Mouse (Mus musculus) kidney, postnatal 4 days (tissue): ENCODE results near the gene Dqx1.

ENCODE experiments used
- DNase-seq, 2 experiments: peaks; one replicate each; pipeline ENCODE4 v3.0.0; 2021; ENCODE audit warnings: mixed read lengths in 2 of 2

Dqx1 gene

DNA sequence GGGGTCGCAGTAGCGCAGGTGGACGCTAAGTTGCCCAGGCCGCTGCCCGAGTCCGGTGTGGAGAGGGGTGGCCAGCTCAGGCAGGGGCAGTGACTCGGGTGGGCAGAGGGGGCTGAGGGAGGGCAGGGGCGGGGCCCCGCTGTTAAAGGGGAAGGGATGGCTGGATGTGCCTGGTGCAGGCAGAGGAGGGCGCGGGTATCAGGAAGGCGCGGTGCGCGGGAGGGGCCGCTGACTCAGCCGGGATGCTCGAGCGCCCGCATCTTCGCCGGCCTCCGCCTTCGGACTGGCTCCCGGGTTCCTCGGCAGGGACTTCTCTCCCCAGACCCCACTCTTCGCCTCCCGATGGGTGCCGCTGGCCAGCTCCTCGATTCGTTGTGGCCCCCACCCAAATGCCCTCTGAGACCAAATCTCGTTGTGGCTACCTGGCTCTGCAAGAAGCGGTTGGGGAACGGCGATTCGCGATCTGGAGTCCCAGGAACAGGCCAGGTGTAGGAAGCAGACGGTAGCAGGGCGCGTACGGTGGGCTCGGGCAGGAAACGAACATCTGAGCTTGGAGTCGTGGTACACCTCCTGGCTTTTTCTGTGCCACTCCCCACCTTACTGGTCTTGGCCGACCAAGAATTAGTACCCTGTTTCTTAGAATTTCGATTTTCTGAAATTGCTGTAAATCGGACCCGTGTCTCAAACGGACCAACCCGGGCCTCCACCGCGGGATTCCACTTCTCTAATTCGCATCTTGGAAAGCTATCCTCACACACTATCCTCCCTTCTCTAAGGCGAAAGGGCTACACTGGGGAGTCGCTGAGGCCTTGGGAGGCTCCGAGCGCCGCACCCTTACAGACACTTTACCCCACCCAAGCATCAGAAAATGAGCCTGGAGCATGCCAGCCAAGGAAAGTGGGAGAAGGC is 12.9 kb downstream of the Dqx1 start:
- peak; percentile 46 to 71 for DNase-seq

- no peak for DNase-seq
Observed at GRCm38 (mm10) chr6:83071220-83071619, 13.6 kb downstream of the Dqx1 start.

DNA sequence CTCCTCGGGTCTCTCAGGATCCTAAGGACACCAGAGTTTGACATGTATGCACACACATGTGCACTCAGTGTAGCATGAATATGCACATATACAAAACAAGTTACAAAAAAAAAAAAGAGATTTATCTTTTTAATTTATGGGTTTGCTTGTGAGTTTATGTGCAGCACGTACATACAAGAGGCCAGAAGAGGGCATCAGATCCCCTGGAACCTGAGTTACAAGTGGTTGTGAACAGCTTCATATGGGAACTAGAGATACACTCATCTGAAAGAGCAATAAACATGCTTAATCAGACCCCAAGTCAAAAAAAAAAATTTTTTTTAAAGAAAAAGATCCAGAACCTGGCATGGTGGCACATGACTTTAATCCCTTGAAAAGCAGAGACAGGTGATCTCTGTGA is 17.3 kb downstream of the Dqx1 start:
- peak in 1 of 2 experiments; percentile 37 for DNase-seq

DNA sequence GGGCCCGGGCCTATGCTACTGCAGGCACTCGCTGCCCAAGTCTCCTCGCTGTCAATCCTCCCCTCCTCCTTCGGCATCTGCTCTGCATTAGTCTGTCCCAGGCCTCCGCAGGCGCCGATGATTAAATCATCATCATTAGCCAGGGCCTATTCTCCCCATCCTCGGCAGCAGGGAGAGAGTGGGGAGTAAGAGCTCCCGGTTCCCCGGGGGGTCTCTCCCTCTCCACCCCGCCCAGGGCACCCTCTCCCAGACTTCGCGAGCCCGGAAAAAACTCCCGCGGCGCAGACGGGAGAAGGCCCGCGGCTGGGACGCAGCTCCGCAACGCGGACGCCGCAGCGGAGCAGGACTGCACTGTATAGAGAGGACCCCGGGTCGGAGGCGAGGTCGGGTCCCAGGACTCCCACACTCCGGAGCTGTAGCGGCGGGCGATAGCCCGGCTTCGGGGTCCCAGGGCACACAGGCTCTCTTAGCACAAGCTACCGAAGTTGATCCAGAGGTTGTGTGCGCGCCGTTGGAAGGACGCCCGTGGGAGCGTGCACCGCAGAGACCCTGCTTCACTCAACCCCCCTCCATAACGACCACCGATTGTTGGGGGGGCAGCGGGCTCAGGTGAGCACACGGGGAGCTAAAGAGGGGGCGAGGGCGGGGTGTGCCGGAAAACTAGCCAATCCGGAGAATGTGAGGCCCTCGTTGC is 20.1 kb downstream of the Dqx1 start, which contains the start of gene Pcgf1:
Gene Pcgf1 (plus strand): TSS at position 240 of the 694 bp plus-strand sequence.
- DNase-seq: peak in 1 of 2 experiments; percentile 67

DNA sequence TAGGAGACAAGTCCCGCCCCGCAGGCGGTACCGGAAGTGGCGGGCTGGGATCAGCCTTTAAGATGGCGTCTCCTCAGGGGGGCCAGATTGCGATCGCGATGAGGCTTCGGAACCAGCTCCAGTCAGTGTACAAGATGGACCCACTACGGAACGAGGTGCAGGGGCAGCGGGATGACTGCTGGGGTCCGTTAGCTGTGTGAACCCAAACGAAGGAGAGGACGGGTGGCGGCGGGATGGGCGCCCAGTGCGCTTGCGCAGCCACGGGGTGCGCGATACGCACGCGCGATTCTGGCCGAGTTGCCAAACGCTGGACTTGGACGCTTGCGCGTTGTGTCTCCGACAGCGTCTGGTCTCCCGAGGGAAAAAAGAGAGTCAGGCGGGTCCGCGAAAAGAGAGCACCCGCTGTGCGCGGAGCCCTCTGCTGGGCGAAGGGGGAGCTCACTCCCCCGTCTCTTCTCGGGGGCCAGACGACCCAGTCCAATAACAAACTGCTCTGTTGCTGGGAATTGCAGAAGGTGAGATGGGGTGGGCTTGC is 20.7 kb downstream of the Dqx1 start:
- peak; percentile 100 for DNase-seq

DNA sequence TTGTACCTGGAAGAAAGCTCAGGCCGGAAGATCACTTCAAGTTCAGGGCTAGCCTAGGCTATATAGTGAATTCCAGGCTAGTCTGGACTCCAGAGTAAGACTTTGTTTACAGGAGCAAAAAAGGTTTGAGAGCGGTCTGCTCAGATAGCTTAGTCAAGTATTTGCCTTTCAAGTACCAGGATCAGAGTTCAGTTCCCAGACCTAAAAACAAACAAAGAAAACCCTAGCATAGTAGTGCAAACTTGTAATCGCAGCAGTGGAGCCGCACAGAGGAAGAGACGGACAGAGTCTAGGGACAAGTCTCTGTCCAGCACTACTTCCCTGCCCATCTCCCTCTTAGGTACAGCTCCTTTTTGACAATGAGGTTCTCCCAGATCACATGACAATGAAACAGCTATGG is 22.6 kb downstream of the Dqx1 start:
- DNase-seq: no peak

GRCm38 (mm10) chr6:83083497-83083896 is 25.9 kb downstream of the Dqx1 start:
- DNase-seq: no peak

DNA sequence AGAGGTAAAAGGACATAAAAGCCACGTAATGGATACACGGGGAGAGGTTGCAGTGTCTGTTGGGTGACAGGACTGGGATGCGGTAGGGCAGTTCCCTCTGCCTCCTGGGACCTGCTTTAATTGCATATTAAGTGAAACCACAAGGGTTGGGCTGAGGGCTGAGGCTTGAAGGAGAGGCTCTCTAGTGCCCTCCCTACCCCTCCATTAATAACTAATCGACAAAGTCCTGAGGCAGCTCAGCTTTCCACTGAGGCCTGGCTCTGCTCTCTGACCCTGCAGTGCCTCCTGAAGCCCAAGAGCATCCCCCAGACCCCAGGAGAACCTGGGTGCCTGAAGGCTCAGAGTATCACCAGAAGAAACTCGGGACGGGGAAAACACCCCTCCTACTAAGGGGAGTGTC is 26.8 kb downstream of the Dqx1 start:
- DNase-seq: peak; percentile 18 to 26

GRCm38 (mm10) chr6:83086121-83087035 is 28.7 kb downstream of the Dqx1 start, which contains the start of gene Lbx2:
Gene Lbx2 (plus strand): TSS chr6:83086367.
- peak; percentile 34 to 49 for DNase-seq

- DNase-seq: peak; percentile 44 to 64
Observed at GRCm38 (mm10) chr6:83087205-83087925, 29.7 kb downstream of the Dqx1 start.

GRCm38 (mm10) chr6:83087926-83088260 is 30.2 kb downstream of the Dqx1 start:
- no peak for DNase-seq

DNA sequence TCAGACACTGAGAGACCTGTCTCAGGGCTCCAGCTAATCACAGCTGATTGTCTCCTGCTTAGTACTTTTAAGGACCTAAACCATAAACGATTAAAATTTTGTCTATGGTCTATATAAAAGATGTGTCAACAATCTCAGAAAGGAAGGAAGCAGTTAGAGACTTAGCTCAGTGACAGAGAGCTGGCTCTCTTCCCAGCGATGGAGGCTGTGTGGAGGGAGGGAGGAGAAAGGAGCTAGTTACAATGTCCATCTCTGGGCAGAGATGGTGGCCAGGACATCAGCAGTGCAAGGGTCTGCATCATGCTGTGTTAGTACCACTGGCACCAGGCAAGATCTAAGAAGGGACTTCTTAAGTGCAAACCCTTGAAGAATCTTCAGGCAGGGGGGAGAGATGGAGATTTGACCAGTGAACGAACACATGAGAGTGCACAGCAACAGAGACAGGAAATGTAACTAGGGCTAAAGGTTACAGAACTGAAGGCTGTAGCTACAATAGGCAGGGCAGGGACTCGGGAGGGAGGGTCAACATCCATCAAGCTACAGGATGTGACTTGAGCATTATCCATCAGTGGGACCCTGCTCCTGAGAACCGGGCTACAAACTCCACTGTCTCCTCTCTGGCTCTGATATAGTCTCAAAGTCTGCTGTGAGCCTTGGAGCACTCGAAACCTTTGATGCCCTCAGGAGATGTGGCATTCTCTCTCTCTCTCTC is 34.9 kb downstream of the Dqx1 start:
- peak; percentile 71 to 75 for DNase-seq

GRCm38 (mm10) chr6:83095968-83096367 is 38.3 kb downstream of the Dqx1 start:
- no peak for DNase-seq

- DNase-seq: peak in 1 of 2 experiments; percentile 37
Observed at GRCm38 (mm10) chr6:83098411-83098810, 40.8 kb downstream of the Dqx1 start.

GRCm38 (mm10) chr6:83101316-83101687 is 43.7 kb downstream of the Dqx1 start, which contains the start of the genes Ccdc142 and Gm42688:
Gene Ccdc142 (plus strand): TSS chr6:83101601.
Gene Gm42688 (plus strand): TSS chr6:83101617.
- peak; percentile 90 to 95 for DNase-seq

DNA sequence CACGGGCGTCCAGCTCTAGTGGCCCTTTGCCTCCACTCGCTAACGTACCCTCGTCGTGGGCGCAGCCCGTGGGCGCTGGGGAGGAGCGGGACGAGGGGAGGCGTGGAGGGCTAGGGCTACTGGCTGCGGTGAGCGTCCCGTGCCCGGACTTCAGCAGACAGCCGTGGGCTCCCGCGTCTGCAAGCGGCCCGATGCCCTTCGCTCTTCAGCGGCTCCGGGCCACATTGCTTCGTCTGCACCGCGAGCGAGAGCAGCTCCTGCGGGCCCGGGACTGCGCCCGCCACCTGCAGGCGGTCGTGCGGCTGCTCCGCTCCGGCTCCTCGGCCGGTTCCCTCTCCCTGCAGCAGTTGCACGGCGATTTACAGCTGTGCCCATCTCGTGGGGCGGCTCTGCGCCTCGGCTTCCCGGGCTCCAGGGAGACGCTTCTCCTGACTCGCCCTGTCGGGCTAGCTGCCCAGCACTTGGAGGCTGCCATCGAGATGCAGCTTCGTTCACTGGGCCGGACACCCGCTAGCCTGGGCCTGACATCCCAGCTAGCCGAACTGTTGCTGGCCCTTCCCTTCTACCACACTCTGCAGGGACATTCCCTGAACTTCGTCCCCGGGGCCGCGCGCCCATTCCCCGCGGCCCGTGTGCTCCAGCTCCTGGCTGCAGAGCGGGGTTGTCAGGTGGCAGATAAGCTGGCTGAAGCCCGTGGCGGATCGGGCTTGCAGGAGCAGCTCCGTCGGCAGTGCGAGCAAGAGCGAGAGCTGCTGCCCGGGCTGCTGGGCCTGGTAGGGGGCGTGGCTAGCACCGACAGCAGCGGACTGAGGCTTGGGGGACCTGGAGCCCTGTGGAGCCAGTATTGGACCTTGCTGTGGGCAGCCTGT is 44.3 kb downstream of the Dqx1 start:
- DNase-seq: peak; percentile 79 to 87

GRCm38 (mm10) chr6:83103130-83103650 is 45.5 kb downstream of the Dqx1 start:
- no peak for DNase-seq

GRCm38 (mm10) chr6:83104158-83104557 is 46.5 kb downstream of the Dqx1 start:
- no peak for DNase-seq

- DNase-seq: peak; percentile 91 to 94
Observed at GRCm38 (mm10) chr6:83107566-83108400, 50.1 kb downstream of the Dqx1 start.
